Mouse (Mus musculus) heart, embryonic 10.5 days (tissue): ENCODE data around the gene Olfr259. TPM values are rescaled to one million over a fixed set of nuclear protein-coding genes. Genes with fewer than 3 reads are reported as not detected.

Source experiments
- DNase-seq: peaks from one replicate; pipeline ENCODE4 v3.0.0-alpha.2; 2017; ENCODE audit warnings: low spot score
- H3K27ac ChIP-seq: fragments of 300-500 bp; sonication (generic); 2 replicates; pipeline ENCODE4 v1.5.1; 2016; ENCODE audit warnings: mild to moderate bottlenecking
- H3K27me3 ChIP-seq: fragments of 300-500 bp; sonication (generic); 2 replicates; pipeline ENCODE4 v1.6.1; 2016; ENCODE audit warnings: mild to moderate bottlenecking; ENCODE audit not compliant: poor library complexity, insufficient read depth, severe bottlenecking
- H3K36me3 ChIP-seq: fragments of 300-500 bp; sonication (generic); 2 replicates; pipeline ENCODE4 v1.6.1; 2016; ENCODE audit warnings: mild to moderate bottlenecking, moderate library complexity
- H3K4me1 ChIP-seq: fragments of 300-500 bp; sonication (generic); 2 replicates; pipeline ENCODE4 v1.6.1; 2016; ENCODE audit warnings: mild to moderate bottlenecking
- H3K4me3 ChIP-seq: fragments of 300-500 bp; sonication (generic); 2 replicates; pipeline ENCODE4 v1.5.1; 2016; ENCODE audit warnings: mild to moderate bottlenecking, moderate library complexity
- H3K9me3 ChIP-seq: fragments of 300-500 bp; sonication (generic); 2 replicates; pipeline ENCODE4 v1.6.1; 2016; ENCODE audit warnings: mild to moderate bottlenecking, moderate library complexity
- WGBS: fragments of 180-500 bp; shearing (Covaris S2); methylation state at CpG from one replicate; pipeline ENCODE4 v1.1.7; 2016; 5-methylcytosine and 5-hydroxymethylcytosine counted together
- polyA plus RNA-seq: library from polyadenylated mRNA; unstranded; fragments of >200 nt; fragmentation: Nextera tagmentation; extraction: Ambion mirVana; gene quantifications from 2 replicates; pipeline ENCODE4 v1.2.1, GENCODE M21; 2016

Olfr259 gene
- not detected in 2 replicates for polyA plus RNA-seq

- H3K27me3 ChIP-seq: no peaks in the 10 kb centered on the region
- no peaks in the 10 kb centered on the region for H3K9me3 ChIP-seq
- no peaks in the 10 kb centered on the region for H3K36me3 ChIP-seq
- H3K4me3 ChIP-seq: no peak within 1 kb of the TSS
- no peak for DNase-seq
- H3K27ac ChIP-seq: no peak within 1 kb of the TSS
- no peaks in the 10 kb centered on the region for H3K4me1 ChIP-seq
Measured at GRCm38 (mm10) chr2:87114467-87114866, at the start of gene Olfr259. Gene Olfr259, minus strand, starts transcription at chr2:87114567.

- no peaks in the 10 kb centered on the region for H3K9me3 ChIP-seq
- no peaks in the 10 kb centered on the region for H3K4me1 ChIP-seq
- H3K36me3 ChIP-seq: no peaks in the 10 kb centered on the region
- no peak within 1 kb of the TSS for H3K27ac ChIP-seq
- DNase-seq: no peak
- no peak within 1 kb of the TSS for H3K4me3 ChIP-seq
- H3K27me3 ChIP-seq: no peaks in the 10 kb centered on the region
Measured at GRCm38 (mm10) chr2:87152524-87152923, 38.2 kb upstream of the Olfr259 start, which contains the start of gene Olfr1111. Gene Olfr1111, minus strand, starts transcription at chr2:87152624.

- WGBS: 73% methylated on average over 1 of the region's 1 CpGs
- Histone ChIP-seq H3K27ac (no peak within 1 kb of the TSS), H3K4me1 (no peaks in the 10 kb centered on the region), H3K9me3 (no peaks in the 10 kb centered on the region), H3K27me3 (no peaks in the 10 kb centered on the region), H3K36me3 (no peaks in the 10 kb centered on the region), H3K4me3 (no peak within 1 kb of the TSS)
- no peak for DNase-seq
Measured at GRCm38 (mm10) chr2:87140200-87140599, 25.8 kb upstream of the Olfr259 start, which contains the start of gene Olfr1110. Gene Olfr1110, minus strand, starts transcription at chr2:87140300.

GRCm38 (mm10) chr2:87095908-87096307, 18.5 kb downstream of the Olfr259 start, which contains the start of gene Olfr1109:
Gene Olfr1109, minus strand, starts transcription at chr2:87096008.
- no peaks in the 10 kb centered on the region for H3K27me3 ChIP-seq
- 73% methylated on average over 1 of the region's 1 CpGs for WGBS
- DNase-seq: no peak
- no peaks in the 10 kb centered on the region for H3K4me1 ChIP-seq
- no peaks in the 10 kb centered on the region for H3K9me3 ChIP-seq
- no peaks in the 10 kb centered on the region for H3K36me3 ChIP-seq
- H3K27ac ChIP-seq: no peak within 1 kb of the TSS
- H3K4me3 ChIP-seq: no peak within 1 kb of the TSS

- Histone ChIP-seq H3K4me1 (no peaks in the 10 kb centered on the region), H3K27ac (no peak within 1 kb of the TSS), H3K9me3 (no peaks in the 10 kb centered on the region), H3K27me3 (no peaks in the 10 kb centered on the region), H3K4me3 (no peak within 1 kb of the TSS), H3K36me3 (no peaks in the 10 kb centered on the region)
- WGBS: 71% methylated on average over 1 of the region's 1 CpGs
- no peak for DNase-seq
Measured at GRCm38 (mm10) chr2:87075717-87076116, 38.6 kb downstream of the Olfr259 start, which contains the start of gene Olfr1107. Gene Olfr1107, minus strand, starts transcription at chr2:87075817.

Other genes starting within 250 kb of the Olfr259 start
- not detected in 2 replicates for gene Gm13723, start 239.8 kb downstream of the Olfr259 start, polyA plus RNA-seq
- not detected in 2 replicates for gene Olfr1097, start 222.4 kb downstream of the Olfr259 start, polyA plus RNA-seq
- not detected in 2 replicates for gene Olfr1098, start 190.0 kb downstream of the Olfr259 start, polyA plus RNA-seq
- gene Olfr1099, start 153.9 kb downstream of the Olfr259 start, polyA plus RNA-seq: not detected in 2 replicates
- not detected in 2 replicates for gene Olfr1100, start 134.6 kb downstream of the Olfr259 start, polyA plus RNA-seq
- not detected in 2 replicates for gene Olfr1101, start 123.3 kb downstream of the Olfr259 start, polyA plus RNA-seq
- gene Olfr1102, start 116.2 kb downstream of the Olfr259 start, polyA plus RNA-seq: not detected in 2 replicates
- not detected in 2 replicates for gene Olfr1104, start 87.5 kb downstream of the Olfr259 start, polyA plus RNA-seq
- not detected in 2 replicates for gene Olfr1105, start 78.0 kb downstream of the Olfr259 start, polyA plus RNA-seq
- gene Olfr1106, start 62.3 kb downstream of the Olfr259 start, polyA plus RNA-seq: not detected in 2 replicates
- not detected in 2 replicates for gene Olfr1107, start 38.8 kb downstream of the Olfr259 start, polyA plus RNA-seq
- not detected in 2 replicates for gene Olfr1109, start 18.6 kb downstream of the Olfr259 start, polyA plus RNA-seq
- not detected in 2 replicates for gene Olfr1110, start 25.7 kb upstream of the Olfr259 start, polyA plus RNA-seq
- gene Olfr1111, start 38.1 kb upstream of the Olfr259 start, polyA plus RNA-seq: not detected in 2 replicates
- gene Olfr1112, start 73.2 kb upstream of the Olfr259 start, polyA plus RNA-seq: not detected in 2 replicates
- not detected in 2 replicates for gene Olfr1113, start 94.4 kb upstream of the Olfr259 start, polyA plus RNA-seq
- not detected in 2 replicates for gene Olfr1115, start 133.4 kb upstream of the Olfr259 start, polyA plus RNA-seq
- not detected in 2 replicates for gene Olfr1116, start 153.0 kb upstream of the Olfr259 start, polyA plus RNA-seq
- not detected in 2 replicates for gene Olfr1118, start 193.0 kb upstream of the Olfr259 start, polyA plus RNA-seq
- not detected in 2 replicates for gene Olfr1120, start 240.2 kb upstream of the Olfr259 start, polyA plus RNA-seq